Mouse (Mus musculus): ENCODE measurements around the gene Pbx1.
A peak's percentile ranks its signal among the peaks of the same experiment; 100 is the strongest.

Pbx1 gene

GRCm38 (mm10) chr1:168169791-168170190 lies 262.3 kb downstream of the Pbx1 start:
- DNase-seq (ENCODE audit: low read depth, low spot score) = no peak

GRCm38 (mm10) chr1:168169052-168169779 lies 262.9 kb downstream of the Pbx1 start:
- DNase-seq (ENCODE audit: low read depth, low spot score) = peak; percentile 8

GRCm38 (mm10) chr1:168167781-168168180 lies 264.3 kb downstream of the Pbx1 start:
- DNase-seq (ENCODE audit: low read depth, low spot score) = no peak

GRCm38 (mm10) chr1:168166841-168167240 lies 265.2 kb downstream of the Pbx1 start:
- DNase-seq (ENCODE audit: low read depth, low spot score) = no peak

- no peak for DNase-seq (ENCODE audit: low read depth, low spot score)
Observed at GRCm38 (mm10) chr1:168164945-168165344, 267.1 kb downstream of the Pbx1 start.

GRCm38 (mm10) chr1:168163521-168164233 lies 268.4 kb downstream of the Pbx1 start:
- no peak for DNase-seq (ENCODE audit: low read depth, low spot score)

GRCm38 (mm10) chr1:168139138-168139682 lies 292.9 kb downstream of the Pbx1 start:
- DNase-seq (ENCODE audit: low read depth, low spot score) = no peak

GRCm38 (mm10) chr1:168138669-168139068 lies 293.4 kb downstream of the Pbx1 start:
- DNase-seq (ENCODE audit: low read depth, low spot score) = no peak

GRCm38 (mm10) chr1:168137890-168138289 lies 294.2 kb downstream of the Pbx1 start:
- DNase-seq (ENCODE audit: low read depth, low spot score) = no peak

GRCm38 (mm10) chr1:168135545-168135944 lies 296.5 kb downstream of the Pbx1 start:
- no peak for DNase-seq (ENCODE audit: low read depth, low spot score)

GRCm38 (mm10) chr1:168133696-168134095 lies 298.4 kb downstream of the Pbx1 start:
- DNase-seq (ENCODE audit: low read depth, low spot score) = no peak

- no peak for DNase-seq (ENCODE audit: low read depth, low spot score)
Observed at GRCm38 (mm10) chr1:168128004-168128403, 304.1 kb downstream of the Pbx1 start.

- no peak for DNase-seq (ENCODE audit: low read depth, low spot score)
Observed at GRCm38 (mm10) chr1:168124643-168125490, 307.2 kb downstream of the Pbx1 start.

GRCm38 (mm10) chr1:168118077-168118476 lies 314.0 kb downstream of the Pbx1 start:
- DNase-seq (ENCODE audit: low read depth, low spot score) = no peak

- no peak for DNase-seq (ENCODE audit: low read depth, low spot score)
Observed at GRCm38 (mm10) chr1:168117367-168117766, 314.7 kb downstream of the Pbx1 start.

GRCm38 (mm10) chr1:168109797-168110196 lies 322.3 kb downstream of the Pbx1 start:
- no peak for DNase-seq (ENCODE audit: low read depth, low spot score)

GRCm38 (mm10) chr1:168103821-168104220 lies 328.2 kb downstream of the Pbx1 start:
- no peak for DNase-seq (ENCODE audit: low read depth, low spot score)

- no peak for DNase-seq (ENCODE audit: low read depth, low spot score)
Observed at GRCm38 (mm10) chr1:168101514-168101913, 330.6 kb downstream of the Pbx1 start.

- DNase-seq (ENCODE audit: low read depth, low spot score) = no peak
Observed at GRCm38 (mm10) chr1:168098806-168099205, 333.3 kb downstream of the Pbx1 start.

- no peak for DNase-seq (ENCODE audit: low read depth, low spot score)
Observed at GRCm38 (mm10) chr1:168094671-168095070, 337.4 kb downstream of the Pbx1 start.

- DNase-seq (ENCODE audit: low read depth, low spot score) = no peak
Observed at GRCm38 (mm10) chr1:168093044-168093443, 339.0 kb downstream of the Pbx1 start.

GRCm38 (mm10) chr1:168091627-168092026 lies 340.4 kb downstream of the Pbx1 start:
- DNase-seq (ENCODE audit: low read depth, low spot score) = no peak

Measured in retina, postnatal 7 days (tissue).